Mouse (Mus musculus) skeletal muscle tissue, adult 2 months (tissue): ENCODE results near the gene Npepps.

ENCODE experiments used
- DNase-seq: peaks from one replicate; pipeline ENCODE4 v3.0.0-alpha.2; 2012; ENCODE audit warnings: low read depth, low spot score

Npepps gene

GRCm38 (mm10) chr11:97186947-97187763 lies 93.3 kb downstream of the Npepps start:
- DNase-seq: peak; percentile 95

- no peak for DNase-seq
Measured at GRCm38 (mm10) chr11:97185704-97186614, 94.5 kb downstream of the Npepps start.

GRCm38 (mm10) chr11:97184875-97185274 lies 95.6 kb downstream of the Npepps start:
- DNase-seq: no peak

- no peak for DNase-seq
Measured at GRCm38 (mm10) chr11:97182446-97182845, 98.0 kb downstream of the Npepps start.

GRCm38 (mm10) chr11:97181061-97181460 lies 99.4 kb downstream of the Npepps start:
- no peak for DNase-seq

GRCm38 (mm10) chr11:97178198-97178597 lies 102.2 kb downstream of the Npepps start:
- no peak for DNase-seq

- DNase-seq: no peak
Measured at GRCm38 (mm10) chr11:97176851-97177250, 103.6 kb downstream of the Npepps start.

- DNase-seq: no peak
Measured at GRCm38 (mm10) chr11:97175499-97175898, 104.9 kb downstream of the Npepps start.

- no peak for DNase-seq
Measured at GRCm38 (mm10) chr11:97160341-97160740, 120.1 kb downstream of the Npepps start.

GRCm38 (mm10) chr11:97156999-97157398 lies 123.4 kb downstream of the Npepps start:
- DNase-seq: no peak
